Mouse (Mus musculus) mature B cell (primary cell): ENCODE measurements around the gene Tbc1d1.

Source experiments
- in situ Hi-C: fragments of 300-500 bp; cut with MboI; formaldehyde crosslinking; loops from 2 replicates; pipeline ENCODE4 v1.14.3; 2019

Tbc1d1 gene

GRCm38 (mm10) chr5:64160705-64161391 is 4.7 kb downstream of the Tbc1d1 start:
- in situ Hi-C loops = no loop called here

DNA sequence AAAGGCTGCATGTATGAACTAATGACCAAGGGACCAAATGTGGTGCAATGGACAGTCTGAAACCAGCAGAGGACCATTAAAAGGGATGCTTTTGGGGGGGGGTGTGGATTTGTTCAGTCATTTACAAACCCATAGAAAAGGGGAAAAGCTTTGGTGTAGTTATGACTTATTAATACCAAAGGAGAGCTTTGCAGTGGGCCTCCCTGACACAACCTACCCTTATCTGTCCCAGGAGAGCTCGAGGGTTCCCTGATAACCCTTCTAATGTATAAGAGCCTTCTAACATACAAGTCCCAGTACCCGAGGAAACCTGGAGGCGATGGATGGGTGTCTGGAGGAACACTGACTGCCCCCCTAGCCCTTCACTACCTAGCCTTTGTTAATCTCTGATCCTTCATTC is 5.8 kb downstream of the Tbc1d1 start:
- in situ Hi-C loops = no loop called here

- in situ Hi-C loops = no loop called here
Measured at GRCm38 (mm10) chr5:64162582-64162981, 6.5 kb downstream of the Tbc1d1 start.

- in situ Hi-C loops = no loop called here
Measured at GRCm38 (mm10) chr5:64164414-64164813, 8.3 kb downstream of the Tbc1d1 start.

DNA sequence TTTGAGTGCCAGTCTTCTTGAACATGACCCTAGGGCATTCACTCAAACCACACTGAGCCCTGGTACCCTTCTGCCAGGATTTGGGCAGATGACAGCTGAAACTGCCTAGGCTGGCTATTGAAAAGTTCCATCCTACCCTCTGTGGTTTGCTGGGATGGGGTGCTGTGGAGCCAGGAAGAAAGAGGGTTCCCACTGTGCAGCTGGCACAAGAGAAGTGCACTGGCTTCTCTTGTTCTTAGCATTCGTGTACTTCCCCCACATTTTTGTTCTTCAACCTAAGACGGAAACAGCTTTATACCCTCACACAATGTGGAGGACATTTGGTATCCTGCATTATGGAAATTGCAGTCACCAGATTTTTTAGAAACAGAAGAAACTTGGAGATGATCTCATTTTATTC is 9.7 kb downstream of the Tbc1d1 start:
- in situ Hi-C loops = no loop called here

- in situ Hi-C loops = no loop called here
Measured at GRCm38 (mm10) chr5:64168990-64169540, 13.0 kb downstream of the Tbc1d1 start.

DNA sequence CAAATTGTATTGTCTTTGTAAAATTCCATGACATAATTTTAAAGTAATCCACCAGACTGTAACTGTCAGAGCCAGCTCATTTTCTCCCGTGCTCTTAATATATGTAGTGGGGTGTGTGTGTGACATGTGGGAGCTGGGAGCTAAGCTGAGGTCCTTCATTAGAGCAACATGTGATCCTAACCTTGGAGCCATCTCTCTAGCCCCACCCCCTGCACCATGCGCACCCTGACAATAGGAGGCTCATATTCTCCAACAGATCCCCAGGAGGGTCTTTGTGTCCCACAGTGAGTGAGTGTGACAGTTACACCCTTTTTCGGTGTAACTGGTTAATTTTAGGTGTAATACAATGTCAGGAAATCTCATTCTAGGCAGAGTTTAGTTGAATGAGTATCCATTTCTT is 16.8 kb downstream of the Tbc1d1 start:
- in situ Hi-C loops = no loop called here

GRCm38 (mm10) chr5:64173302-64173701 is 17.2 kb downstream of the Tbc1d1 start:
- in situ Hi-C loops = no loop called here

- in situ Hi-C loops = no loop called here
Measured at GRCm38 (mm10) chr5:64174429-64174935, 18.4 kb downstream of the Tbc1d1 start.

DNA sequence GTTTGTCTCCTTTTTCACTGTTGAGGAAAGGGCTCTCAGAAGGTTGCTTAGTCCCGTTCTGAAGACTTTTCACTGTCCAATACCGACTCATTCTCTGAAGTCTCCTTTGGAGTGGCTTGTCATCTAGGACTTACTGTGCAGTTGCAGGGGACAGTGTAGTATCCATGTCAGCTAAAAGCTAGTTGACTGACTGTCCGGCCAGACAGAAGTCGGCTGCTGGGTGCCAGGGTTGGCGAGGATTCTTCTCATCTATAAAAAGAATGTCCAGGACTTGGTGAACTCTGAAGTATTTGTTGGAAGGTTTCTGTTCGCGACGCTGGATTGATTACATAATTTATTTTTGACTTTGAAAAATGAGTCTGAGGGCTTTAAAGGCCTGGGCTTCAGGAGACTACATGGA is 24.4 kb downstream of the Tbc1d1 start:
- in situ Hi-C loops = no loop called here

DNA sequence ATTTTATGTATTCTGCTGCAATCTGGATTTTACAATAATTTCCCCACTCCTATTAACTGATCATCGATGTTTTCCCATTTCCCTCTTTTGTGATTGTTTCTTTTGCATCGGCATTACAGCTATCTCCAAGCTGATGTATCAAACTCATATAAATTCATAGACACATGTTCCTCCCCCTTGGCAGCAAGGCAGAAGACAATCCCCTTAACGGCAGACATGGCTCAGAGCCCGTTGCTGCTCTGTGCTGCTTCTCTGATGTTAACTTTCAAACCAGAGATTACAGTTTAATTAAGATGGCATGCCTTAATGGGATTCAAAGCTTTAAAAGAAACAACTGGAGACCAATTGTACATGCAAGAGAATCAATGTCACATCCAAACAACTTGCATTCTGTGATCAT is 27.6 kb downstream of the Tbc1d1 start:
- in situ Hi-C loops = no loop called here

DNA sequence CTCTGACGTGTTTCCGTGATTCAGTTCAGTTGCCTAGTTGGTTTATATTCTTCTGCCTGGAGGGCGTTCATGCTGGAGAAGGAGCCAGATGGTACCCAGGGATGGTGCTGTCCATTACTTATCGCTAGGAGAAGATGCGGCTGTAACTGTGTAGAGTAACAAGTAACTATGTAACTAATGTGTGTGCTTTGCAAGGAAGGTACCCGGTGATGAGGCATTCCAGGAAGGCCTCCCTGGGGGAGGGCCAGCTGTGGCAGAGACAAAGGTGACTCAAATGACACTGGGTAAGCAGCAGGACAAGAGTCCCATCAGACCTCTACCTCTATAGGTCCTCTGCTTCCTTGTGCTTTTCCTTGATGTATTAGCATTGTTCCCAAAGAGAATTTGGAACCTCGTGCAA is 29.2 kb downstream of the Tbc1d1 start:
- in situ Hi-C loops = no loop called here

GRCm38 (mm10) chr5:64186566-64186965 is 30.5 kb downstream of the Tbc1d1 start:
- in situ Hi-C loops = no loop called here

GRCm38 (mm10) chr5:64188083-64188648 is 32.1 kb downstream of the Tbc1d1 start:
- in situ Hi-C loops = no loop called here

GRCm38 (mm10) chr5:64190892-64191291 is 34.8 kb downstream of the Tbc1d1 start:
- in situ Hi-C loops = no loop called here

- in situ Hi-C loops = no loop called here
Measured at GRCm38 (mm10) chr5:64193353-64193752, 37.2 kb downstream of the Tbc1d1 start.

GRCm38 (mm10) chr5:64196250-64196865 is 40.3 kb downstream of the Tbc1d1 start:
- in situ Hi-C loops = no loop called here

DNA sequence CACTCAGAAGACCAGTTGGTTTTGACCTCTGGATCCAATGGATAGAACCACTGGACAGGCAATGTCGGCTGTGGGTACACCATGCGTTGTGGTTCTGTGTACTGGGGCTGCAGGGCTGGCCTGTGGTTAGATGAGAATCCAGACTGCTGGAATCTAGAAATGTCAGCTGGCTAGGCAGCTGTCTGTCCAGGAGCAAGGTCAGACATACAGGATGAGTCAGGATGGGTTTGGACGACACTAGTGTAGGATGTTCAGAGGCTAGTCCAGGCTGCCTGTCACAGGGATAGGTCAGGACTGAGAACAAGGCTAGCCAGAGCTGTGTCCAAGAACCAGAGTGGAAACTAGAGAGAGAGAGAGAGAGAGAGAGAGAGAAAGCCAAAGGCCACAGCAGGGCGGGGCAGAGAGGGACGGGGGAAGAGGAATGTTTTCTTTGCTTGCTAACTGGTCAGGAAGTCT is 40.8 kb downstream of the Tbc1d1 start:
- in situ Hi-C loops = no loop called here

GRCm38 (mm10) chr5:64198624-64199023 is 42.5 kb downstream of the Tbc1d1 start:
- in situ Hi-C loops = no loop called here

GRCm38 (mm10) chr5:64201071-64201470 is 45.0 kb downstream of the Tbc1d1 start:
- in situ Hi-C loops = loop anchor here (10.0 kb wide), 1 partner anchor 64 kb away; no protein-coding TSS in a partner anchor

DNA sequence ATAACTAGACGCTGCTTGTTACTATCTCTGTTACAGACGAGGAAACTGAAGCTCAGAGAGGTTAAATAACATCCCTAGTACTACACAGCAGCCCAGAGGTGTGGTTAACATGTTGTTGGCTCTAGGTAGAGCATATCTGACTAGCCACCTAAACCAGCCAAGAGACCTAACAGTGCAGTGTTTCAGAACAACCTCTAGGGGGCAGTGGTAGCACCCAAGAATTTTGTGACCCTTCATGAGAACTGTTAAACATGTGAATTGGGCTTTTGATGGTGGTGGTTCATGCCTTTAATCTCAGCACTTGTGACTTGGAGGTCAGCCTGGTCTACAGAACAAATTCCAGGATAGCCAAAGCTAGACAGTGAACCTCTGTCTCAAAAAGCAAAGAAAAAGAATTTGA is 46.2 kb downstream of the Tbc1d1 start:
- in situ Hi-C loops = loop anchor here (10.0 kb wide), 1 partner anchor 62 kb away; no protein-coding TSS in a partner anchor

- in situ Hi-C loops = loop anchor here (10.0 kb wide), 1 partner anchor 59 kb away; no protein-coding TSS in a partner anchor
Measured at GRCm38 (mm10) chr5:64205610-64206009, 49.5 kb downstream of the Tbc1d1 start.
